Mouse (Mus musculus) heart, postnatal 0 days (tissue): ENCODE data around the gene Fam83g.

ENCODE experiments used
- CTCF ChIP-seq: IDR thresholded peaks from 2 replicates; pipeline ENCODE4 v1.5.1; 2016; ENCODE audit warnings: antibody characterized with exemption, control low read depth, low read depth
- EP300 ChIP-seq: IDR thresholded peaks from 2 replicates; pipeline ENCODE4 v1.6.1; 2016; ENCODE audit warnings: antibody characterized with exemption, low read depth

GRCm38 (mm10) chr11:61655649-61656048, 28.2 kb upstream of the Fam83g start:
- TF ChIP-seq CTCF (no peak), EP300 (no peak)
